Mouse (Mus musculus) midbrain, embryonic 14.5 days (tissue): ENCODE measurements at regions not wholly inside any gene's neighbourhood (a gene's known extent, or its start where the extent isn't known, plus 50 kb on each side); places are given as distances from the start of the nearest gene placed in this dataset.

Experiments
- ATAC-seq: fragments of 200-750 bp; cut with Nextera tagmentation; 2 replicates; pipeline ENCODE4 v1.8.0; 2017; ENCODE audit warnings: moderate number of reproducible peaks, moderate library complexity; ENCODE audit not compliant: low FRiP score, low TSS enrichment
- DNase-seq: peaks from one replicate; pipeline ENCODE4 v3.0.0-alpha.2; 2015
- H3K27ac ChIP-seq: fragments of 300-500 bp; sonication (generic); replicated peaks from 2 replicates; pipeline ENCODE4 v1.5.1; 2014; ENCODE audit warnings: mild to moderate bottlenecking, low read depth, low read length, moderate library complexity
- H3K27me3 ChIP-seq: fragments of 300-500 bp; sonication (generic); 2 replicates; pipeline ENCODE4 v1.6.1; 2014; ENCODE audit warnings: low read length, control low read depth, mixed read lengths; ENCODE audit not compliant: control insufficient read depth, insufficient read depth
- H3K36me3 ChIP-seq: fragments of 300-500 bp; sonication (generic); 2 replicates; pipeline ENCODE4 v1.6.1; 2014; ENCODE audit warnings: low read length, control low read depth; ENCODE audit not compliant: control insufficient read depth, insufficient read depth
- H3K4me1 ChIP-seq: fragments of 300-500 bp; sonication (generic); 2 replicates; pipeline ENCODE4 v1.6.1; 2014; ENCODE audit warnings: mild to moderate bottlenecking, antibody characterized with exemption, low read length, control low read depth; ENCODE audit not compliant: control insufficient read depth, insufficient read depth
- H3K4me2 ChIP-seq: fragments of 300-500 bp; sonication (generic); 2 replicates; pipeline ENCODE4 v1.6.1; 2014; ENCODE audit warnings: mild to moderate bottlenecking, low read length, moderate library complexity
- H3K4me3 ChIP-seq: fragments of 300-500 bp; sonication (generic); replicated peaks from 2 replicates; pipeline ENCODE4 v1.5.1; 2014; ENCODE audit warnings: low read depth, low read length
- H3K9ac ChIP-seq: fragments of 300-500 bp; sonication (generic); replicated peaks from 2 replicates; pipeline ENCODE4 v1.6.1; 2014; ENCODE audit warnings: mild to moderate bottlenecking, low read length, moderate library complexity
- H3K9me3 ChIP-seq: fragments of 300-500 bp; sonication (generic); 2 replicates; pipeline ENCODE4 v1.6.1; 2016; ENCODE audit warnings: low read length, control low read depth, mixed read lengths; ENCODE audit not compliant: control insufficient read depth
- WGBS: fragments of 180-500 bp; shearing (Covaris S2); extraction: QIAGEN DNeasy Blood & Tissue Kit; methylation state at CpG from one replicate; pipeline ENCODE4 v1.1.7; 2014; 5-methylcytosine and 5-hydroxymethylcytosine counted together

- Histone ChIP-seq H3K4me1 (no peaks in the 10 kb centered on the region), H3K9ac (no peak overlapping the region), H3K27ac (no peak overlapping the region), H3K4me2 (no peak overlapping the region), H3K36me3 (no peaks in the 10 kb centered on the region), H3K9me3 (no peaks in the 10 kb centered on the region), H3K27me3 (no peaks in the 10 kb centered on the region), H3K4me3 (no peak overlapping the region)
- ATAC-seq: no peak
- 65% methylated on average over 3 of the region's 3 CpGs for WGBS
- no peak for DNase-seq
Observed at GRCm38 (mm10) chr10:25730470-25730869, 194.4 kb upstream of the Smlr1 start.

GRCm38 (mm10) chr10:25723966-25724365, 187.9 kb upstream of the Smlr1 start:
- 89% methylated on average over 1 of the region's 1 CpGs for WGBS
- Histone ChIP-seq H3K4me3 (no peak overlapping the region), H3K9ac (no peak overlapping the region), H3K27ac (no peak overlapping the region), H3K36me3 (no peaks in the 10 kb centered on the region), H3K4me2 (no peak overlapping the region), H3K9me3 (no peaks in the 10 kb centered on the region), H3K4me1 (no peaks in the 10 kb centered on the region), H3K27me3 (no peaks in the 10 kb centered on the region)
- ATAC-seq (no peak), DNase-seq (no peak)

GRCm38 (mm10) chr10:25715747-25716146, 179.7 kb upstream of the Smlr1 start:
- no peaks in the 10 kb centered on the region for H3K27me3 ChIP-seq
- H3K36me3 ChIP-seq: no peaks in the 10 kb centered on the region
- no peak overlapping the region for H3K9ac ChIP-seq
- ATAC-seq (no peak), DNase-seq (no peak)
- no peak overlapping the region for H3K4me3 ChIP-seq
- 79% methylated on average over 4 of the region's 4 CpGs for WGBS
- H3K4me2 ChIP-seq: no peak overlapping the region
- H3K9me3 ChIP-seq: no peaks in the 10 kb centered on the region
- H3K27ac ChIP-seq: no peak overlapping the region
- no peaks in the 10 kb centered on the region for H3K4me1 ChIP-seq

GRCm38 (mm10) chr10:25714636-25715035, 178.6 kb upstream of the Smlr1 start:
- DNase-seq: no peak
- H3K9me3 ChIP-seq: no peaks in the 10 kb centered on the region
- H3K4me2 ChIP-seq: no peak overlapping the region
- H3K27me3 ChIP-seq: no peaks in the 10 kb centered on the region
- H3K27ac ChIP-seq: no peak overlapping the region
- H3K9ac ChIP-seq: no peak overlapping the region
- H3K4me1 ChIP-seq: no peaks in the 10 kb centered on the region
- no peak overlapping the region for H3K4me3 ChIP-seq
- H3K36me3 ChIP-seq: no peaks in the 10 kb centered on the region
- no peak for ATAC-seq

GRCm38 (mm10) chr10:25714041-25714440, 178.0 kb upstream of the Smlr1 start:
- Histone ChIP-seq H3K36me3 (no peaks in the 10 kb centered on the region), H3K9me3 (no peaks in the 10 kb centered on the region), H3K4me2 (no peak overlapping the region), H3K4me3 (no peak overlapping the region), H3K9ac (no peak overlapping the region), H3K4me1 (no peaks in the 10 kb centered on the region), H3K27ac (no peak overlapping the region), H3K27me3 (no peaks in the 10 kb centered on the region)
- peak; percentile 27 for DNase-seq
- ATAC-seq: no peak
- WGBS: 58% methylated on average over 12 of the region's 12 CpGs

GRCm38 (mm10) chr10:25707951-25708350, 171.9 kb upstream of the Smlr1 start:
- Histone ChIP-seq H3K27ac (no peak overlapping the region), H3K27me3 (no peaks in the 10 kb centered on the region), H3K4me2 (no peak overlapping the region), H3K9ac (no peak overlapping the region), H3K4me3 (no peak overlapping the region), H3K4me1 (no peaks in the 10 kb centered on the region), H3K9me3 (no peaks in the 10 kb centered on the region), H3K36me3 (no peaks in the 10 kb centered on the region)
- WGBS: 57% methylated on average over 7 of the region's 7 CpGs
- DNase-seq: peak; percentile 8
- ATAC-seq: no peak

- Histone ChIP-seq H3K36me3 (no peaks in the 10 kb centered on the region), H3K4me3 (no peak overlapping the region), H3K9ac (no peak overlapping the region), H3K27me3 (no peaks in the 10 kb centered on the region), H3K27ac (no peak overlapping the region), H3K4me1 (no peaks in the 10 kb centered on the region), H3K9me3 (no peaks in the 10 kb centered on the region), H3K4me2 (no peak overlapping the region)
- ATAC-seq (no peak), DNase-seq (no peak)
- WGBS: 92% methylated on average over 3 of the region's 3 CpGs
Observed at GRCm38 (mm10) chr10:25702146-25702545, 166.1 kb upstream of the Smlr1 start.

GRCm38 (mm10) chr10:25695798-25696197, 159.7 kb upstream of the Smlr1 start:
- no peak for DNase-seq
- no peak overlapping the region for H3K9ac ChIP-seq
- H3K36me3 ChIP-seq: no peaks in the 10 kb centered on the region
- 64% methylated on average over 8 of the region's 8 CpGs for WGBS
- no peak overlapping the region for H3K4me2 ChIP-seq
- H3K4me3 ChIP-seq: no peak overlapping the region
- H3K9me3 ChIP-seq: no peaks in the 10 kb centered on the region
- H3K4me1 ChIP-seq: no peaks in the 10 kb centered on the region
- no peak overlapping the region for H3K27ac ChIP-seq
- no peak for ATAC-seq
- no peaks in the 10 kb centered on the region for H3K27me3 ChIP-seq

GRCm38 (mm10) chr10:25681243-25681642, 145.2 kb upstream of the Smlr1 start:
- 21% methylated on average over 6 of the region's 6 CpGs for WGBS
- DNase-seq (peak; percentile 91), ATAC-seq (peak; percentile 32; the same call in 1 of the 2 replicates)

More at GRCm38 (mm10) chr10:25681243-25681642, 145.2 kb upstream of the Smlr1 start:
- Histone ChIP-seq H3K4me3 (no peak overlapping the region), H3K9ac (no peak overlapping the region), H3K27me3 (no peaks in the 10 kb centered on the region), H3K4me2 (no peak overlapping the region), H3K27ac (no peak overlapping the region), H3K4me1 (peaks cover 6% of the 10 kb centered on the region; the same call in 1 of the 2 replicates), H3K36me3 (no peaks in the 10 kb centered on the region), H3K9me3 (no peaks in the 10 kb centered on the region)
